Mouse (Mus musculus): Measurements from ENCODE around the gene Sik2.

Sik2 gene

GRCm38 (mm10) chr9:50981499-50982190, 27.2 kb downstream of the Sik2 start:
- DNase-seq: no peak

GRCm38 (mm10) chr9:50974631-50975030, 34.2 kb downstream of the Sik2 start:
- no peak for DNase-seq

- DNase-seq: no peak
Observed at GRCm38 (mm10) chr9:50970413-50970812, 38.5 kb downstream of the Sik2 start.

- no peak for DNase-seq
Observed at GRCm38 (mm10) chr9:50969266-50969665, 39.6 kb downstream of the Sik2 start.

GRCm38 (mm10) chr9:50966277-50966676, 42.6 kb downstream of the Sik2 start:
- DNase-seq: no peak

- DNase-seq: no peak
Observed at GRCm38 (mm10) chr9:50965392-50965791, 43.5 kb downstream of the Sik2 start.

- DNase-seq: no peak
Observed at GRCm38 (mm10) chr9:50964911-50965310, 44.0 kb downstream of the Sik2 start.

- DNase-seq: no peak
Observed at GRCm38 (mm10) chr9:50957956-50958489, 50.9 kb downstream of the Sik2 start.

GRCm38 (mm10) chr9:50955176-50955575, 53.7 kb downstream of the Sik2 start:
- DNase-seq: no peak

- DNase-seq: no peak
Observed at GRCm38 (mm10) chr9:50948097-50948823, 60.6 kb downstream of the Sik2 start.

GRCm38 (mm10) chr9:50946338-50946737, 62.5 kb downstream of the Sik2 start:
- no peak for DNase-seq

GRCm38 (mm10) chr9:50944826-50945225, 64.0 kb downstream of the Sik2 start:
- no peak for DNase-seq

GRCm38 (mm10) chr9:50942711-50943110, 66.2 kb downstream of the Sik2 start:
- DNase-seq: no peak

- peak; percentile 21 for DNase-seq
Observed at GRCm38 (mm10) chr9:50941804-50942401, 67.0 kb downstream of the Sik2 start.

- no peak for DNase-seq
Observed at GRCm38 (mm10) chr9:50929986-50930385, 78.9 kb downstream of the Sik2 start.

GRCm38 (mm10) chr9:50925801-50926200, 83.1 kb downstream of the Sik2 start:
- no peak for DNase-seq

- no peak for DNase-seq
Observed at GRCm38 (mm10) chr9:50924454-50924853, 84.4 kb downstream of the Sik2 start.

GRCm38 (mm10) chr9:50922363-50923153, 86.3 kb downstream of the Sik2 start:
- no peak for DNase-seq

- no peak for DNase-seq
Observed at GRCm38 (mm10) chr9:50920933-50921895, 87.7 kb downstream of the Sik2 start.

- DNase-seq: no peak
Observed at GRCm38 (mm10) chr9:50919554-50919953, 89.3 kb downstream of the Sik2 start.

GRCm38 (mm10) chr9:50918131-50918530, 90.7 kb downstream of the Sik2 start:
- DNase-seq: no peak
